Comparison of ENCODE assay signal across 8 mouse cellular contexts in the genomic region with DNA sequence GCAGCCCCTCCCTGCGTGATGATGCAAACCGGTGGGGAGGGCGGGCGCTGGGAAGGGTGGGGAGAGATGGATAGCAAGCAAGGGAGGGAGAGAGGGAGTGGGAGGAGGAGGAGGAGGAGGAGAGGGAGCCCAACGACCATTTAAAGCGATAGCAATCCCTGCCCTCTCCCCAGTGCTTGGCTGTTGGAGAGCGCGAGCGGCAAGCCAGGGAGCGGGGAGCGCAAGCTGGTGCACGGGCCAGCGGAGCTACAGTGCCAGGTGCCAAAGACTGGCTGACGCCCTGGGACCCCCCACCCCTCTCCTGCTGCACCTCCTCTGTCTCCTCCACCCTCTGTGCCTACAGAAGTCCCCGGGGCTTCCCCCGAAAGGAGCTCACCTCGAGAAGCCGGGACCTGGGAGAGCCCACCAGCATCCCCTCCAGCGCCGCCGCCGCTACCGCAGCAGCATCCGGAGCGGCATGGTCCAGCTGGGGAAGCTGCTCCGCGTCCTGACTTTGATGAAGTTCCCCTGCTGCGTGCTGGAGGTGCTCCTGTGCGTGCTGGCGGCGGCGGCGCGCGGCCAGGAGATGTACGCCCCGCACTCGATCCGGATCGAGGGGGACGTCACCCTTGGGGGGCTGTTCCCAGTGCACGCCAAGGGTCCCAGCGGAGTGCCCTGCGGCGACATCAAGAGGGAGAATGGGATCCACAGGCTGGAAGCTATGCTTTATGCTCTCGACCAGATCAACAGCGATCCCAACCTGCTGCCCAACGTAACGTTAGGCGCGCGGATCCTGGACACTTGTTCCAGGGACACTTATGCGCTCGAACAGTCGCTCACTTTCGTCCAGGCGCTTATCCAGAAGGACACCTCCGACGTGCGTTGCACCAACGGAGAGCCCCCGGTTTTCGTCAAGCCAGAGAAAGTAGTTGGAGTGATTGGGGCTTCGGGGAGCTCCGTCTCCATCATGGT. TPM values are rescaled to one million over a fixed set of nuclear protein-coding genes. Genes with fewer than 3 reads are reported as not detected.
DNase-seq lines count a peak whose midpoint lies in the region; ATAC-seq lines count a peak whose summit lies in the region.

A gene (plus strand): TSS at position 171 of the 951 bp plus-strand sequence.

- H3K4me2 ChIP-seq in lung, embryonic 16.5 days (ENCODE audit: low read depth, low read length): peak within 1 kb of the TSS; percentile 52

- H3K36me3 ChIP-seq in lung, embryonic 16.5 days (ENCODE audit: control insufficient read depth, insufficient read depth, low read length): no peaks in the 10 kb centered on the region
- no peaks in the 10 kb centered on the region for H3K36me3 ChIP-seq in hindbrain, embryonic 10.5 days
- no peaks in the 10 kb centered on the region for H3K36me3 ChIP-seq in limb, embryonic 10.5 days

- intact Hi-C loops in gastrocnemius, postnatal 14 days (cut with DNase I; ENCODE audit: low total_unique reads): no loop called here

- no peak within 1 kb of the TSS for H3K9ac ChIP-seq in lung, embryonic 16.5 days (ENCODE audit: low read length)

- H3K27me3 ChIP-seq in lung, embryonic 16.5 days (ENCODE audit: control insufficient read depth, insufficient read depth, low read depth, low read length): peaks cover 32% of the 10 kb centered on the region
- peaks cover 53% of the 10 kb centered on the region for H3K27me3 ChIP-seq in hindbrain, embryonic 10.5 days (ENCODE audit: insufficient read depth, poor library complexity, severe bottlenecking)
- peaks cover 64% of the 10 kb centered on the region for H3K27me3 ChIP-seq in limb, embryonic 10.5 days (ENCODE audit: low read depth, poor library complexity, severe bottlenecking)

- H3K9me3 ChIP-seq in lung, embryonic 16.5 days (ENCODE audit: control insufficient read depth, low read length): no peaks in the 10 kb centered on the region
- H3K9me3 ChIP-seq in hindbrain, embryonic 10.5 days: no peaks in the 10 kb centered on the region
- no peaks in the 10 kb centered on the region for H3K9me3 ChIP-seq in limb, embryonic 10.5 days (replicated peaks)

- under 1% methylated on average over 65 of the region's 65 CpGs for WGBS in lung, embryonic 16.5 days
- WGBS in hindbrain, embryonic 10.5 days: under 1% methylated on average over 65 of the region's 65 CpGs
- under 1% methylated on average over 61 of the region's 65 CpGs for WGBS in limb, embryonic 10.5 days

- DNase-seq in lung, postnatal 4 days: no peak
- peak; percentile 62 for DNase-seq in embryo, embryonic 9.5 days (ENCODE audit: extremely low spot score)
- peak; percentile 62 for DNase-seq in hindbrain, embryonic 10.5 days (ENCODE audit: low spot score)
- peak; percentile 70 for DNase-seq in limb, embryonic 10.5 days (ENCODE audit: low spot score)
- DNase-seq in right cerebral cortex, adult 18-20 months: peak; percentile 73
- no peak for DNase-seq in gastrocnemius, postnatal 14 days
- DNase-seq in lung, postnatal 25 days (ENCODE audit: low spot score): no peak

- H3K27ac ChIP-seq in lung, embryonic 16.5 days (ENCODE audit: low read length): no peak within 1 kb of the TSS
- H3K27ac ChIP-seq in hindbrain, embryonic 10.5 days: peak within 1 kb of the TSS; percentile 18; the same call in 1 of the 2 replicates
- H3K27ac ChIP-seq in limb, embryonic 10.5 days: no peak within 1 kb of the TSS

- peak; percentile 52; the same call in 1 of the 2 replicates for ATAC-seq in lung, embryonic 16.5 days (ENCODE audit: low read depth)

- no peaks in the 10 kb centered on the region for H3K4me1 ChIP-seq in lung, embryonic 16.5 days (replicated peaks; ENCODE audit: control insufficient read depth, insufficient read depth, low read length)
- peaks cover 22% of the 10 kb centered on the region for H3K4me1 ChIP-seq in hindbrain, embryonic 10.5 days (replicated peaks)
- peaks cover 19% of the 10 kb centered on the region for H3K4me1 ChIP-seq in limb, embryonic 10.5 days

- H3K4me3 ChIP-seq in lung, embryonic 16.5 days (ENCODE audit: low read length): peak within 1 kb of the TSS; percentile 29
- peak within 1 kb of the TSS; percentile 62 for H3K4me3 ChIP-seq in hindbrain, embryonic 10.5 days
- peak within 1 kb of the TSS; percentile 58 for H3K4me3 ChIP-seq in limb, embryonic 10.5 days

RNA-seq across cellular contexts. Expression of the gene that starts here (rescaled TPM):
- polyA plus RNA-seq in lung, embryonic 16.5 days (2015; fragmentation: Nextera tagmentation; extraction: Ambion mirVana): 0.11 and 0.30 TPM in 2 replicates
- polyA plus RNA-seq in hindbrain, embryonic 10.5 days (2016; fragmentation: Nextera tagmentation; extraction: Ambion mirVana): 0.14 and 0.59 TPM in 2 replicates
- polyA plus RNA-seq in limb, embryonic 10.5 days (2016; fragmentation: Nextera tagmentation; extraction: Ambion mirVana): 0.09 TPM in 1 of 2 replicates, not detected in the other
- total RNA-seq in gastrocnemius, postnatal 14 days (2021): under 1 TPM; 0.04 to 0.07 TPM

Comparison
In these comparisons a context has a peak if more than half of its experiments do, and no peak if none do; other contexts are left out.
1. Peak in ATAC-seq, H3K4me3 ChIP-seq and H3K4me2 ChIP-seq in lung, embryonic 16.5 days; RNA of the gene not detected or under 1 TPM.
2. Peak in DNase-seq, H3K4me3 ChIP-seq and H3K27ac ChIP-seq in hindbrain, embryonic 10.5 days; RNA of the gene not detected or under 1 TPM.
3. Peak in DNase-seq and H3K4me3 ChIP-seq in limb, embryonic 10.5 days; RNA of the gene not detected or under 1 TPM.
4. DNase-seq: peak in embryo, embryonic 9.5 days (single experiment) and right cerebral cortex, adult 18-20 months (single experiment); none in lung, postnatal 4 days (0 of 2), gastrocnemius, postnatal 14 days (single experiment) and lung, postnatal 25 days (single experiment).
5. Peak in every context shown above with its lines, with median percentiles within 50 percentile points of each other: H3K4me3 ChIP-seq.